Mouse (Mus musculus) layer of hippocampus, adult 9-11 months (tissue): ENCODE results near the gene Zfp719.

Experiments
- DNase-seq: peaks from one replicate; pipeline ENCODE4 v3.0.0; 2022

Zfp719 gene

DNA sequence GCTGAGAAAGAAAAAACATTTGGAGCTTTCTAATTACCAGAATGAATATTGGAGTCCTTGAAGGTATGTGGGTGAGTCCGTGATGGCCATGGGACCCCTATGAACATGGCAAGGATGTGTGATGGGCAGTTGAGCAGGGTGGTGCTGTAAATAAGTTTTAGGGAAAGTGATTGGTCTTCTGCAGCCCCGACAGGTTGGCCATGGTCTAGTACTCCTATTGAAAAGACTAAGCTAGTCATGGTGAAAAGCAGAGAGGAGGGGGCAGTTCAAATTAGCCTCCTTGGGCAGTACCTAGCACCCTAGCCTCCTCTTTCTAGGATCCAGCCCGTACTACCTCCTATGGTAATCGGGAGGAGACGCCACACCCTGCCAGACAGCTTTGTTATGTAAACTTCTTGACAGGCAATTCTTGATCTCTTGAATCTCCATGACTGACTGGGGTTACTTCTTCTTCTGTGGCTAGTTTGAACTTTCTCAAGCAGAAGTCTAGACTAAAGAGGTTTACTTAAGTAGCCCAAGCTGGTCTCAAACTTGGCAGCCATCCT lies 28.4 kb downstream of the Zfp719 start:
- DNase-seq = no peak

DNA sequence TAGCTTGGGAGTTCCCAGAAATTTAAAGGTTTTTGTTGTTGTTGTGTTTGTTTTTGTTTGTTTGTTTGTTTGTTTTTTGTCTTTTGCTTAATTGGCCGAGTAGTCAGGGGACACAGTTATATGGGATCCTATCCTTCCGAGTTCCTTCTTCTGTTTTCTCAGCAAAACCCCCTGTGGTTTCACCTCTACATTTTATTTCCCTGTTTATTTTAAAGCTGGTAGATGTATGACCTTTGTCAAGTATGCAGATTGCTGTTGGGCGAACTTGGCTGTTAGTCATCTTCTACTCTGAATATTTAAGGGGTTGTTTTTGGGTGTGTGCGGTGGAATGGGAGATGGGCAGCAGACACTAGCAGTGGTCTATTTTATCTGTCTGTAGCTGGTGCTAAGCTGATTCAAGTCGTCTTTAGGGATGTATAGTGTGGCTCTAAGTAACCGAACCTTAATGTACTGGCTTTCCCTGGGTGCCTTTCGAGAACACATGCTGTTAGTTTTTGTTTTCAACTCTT lies 29.0 kb downstream of the Zfp719 start:
- DNase-seq = no peak

DNA sequence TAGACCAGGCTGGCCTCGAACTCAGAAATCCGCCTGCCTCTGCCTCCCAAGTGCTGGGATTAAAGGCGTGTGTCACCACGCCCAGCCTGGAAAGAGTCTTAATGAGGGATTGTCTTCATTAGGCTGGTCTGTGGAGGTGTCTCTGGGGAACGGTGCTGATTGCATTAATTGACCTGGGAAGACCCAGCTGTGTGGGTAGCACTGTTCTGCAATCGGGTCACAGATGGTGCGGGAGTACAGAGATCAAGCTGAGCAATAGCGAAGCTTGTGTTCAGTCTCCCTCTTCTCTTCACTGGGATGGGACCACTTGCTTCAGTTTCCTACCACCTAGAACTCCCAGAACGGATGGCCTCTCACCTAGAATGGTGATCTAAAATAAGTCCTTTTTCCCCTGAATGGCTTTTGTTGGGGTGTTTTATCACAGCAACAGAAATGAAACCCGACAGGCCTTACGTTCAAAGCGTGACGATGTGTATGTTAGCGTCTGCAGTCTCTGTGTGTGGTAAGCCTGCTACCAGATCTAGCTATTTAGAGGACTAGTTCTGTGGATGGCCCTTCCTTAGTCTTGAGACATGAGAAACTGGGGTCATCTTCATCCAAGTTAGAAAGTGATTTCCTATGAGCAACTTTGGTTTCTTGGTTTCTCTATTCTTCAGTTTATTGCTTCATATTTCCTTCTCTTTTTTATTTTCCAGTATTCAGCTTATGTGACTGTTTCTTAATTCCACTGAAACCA lies 34.6 kb downstream of the Zfp719 start:
- no peak for DNase-seq

DNA sequence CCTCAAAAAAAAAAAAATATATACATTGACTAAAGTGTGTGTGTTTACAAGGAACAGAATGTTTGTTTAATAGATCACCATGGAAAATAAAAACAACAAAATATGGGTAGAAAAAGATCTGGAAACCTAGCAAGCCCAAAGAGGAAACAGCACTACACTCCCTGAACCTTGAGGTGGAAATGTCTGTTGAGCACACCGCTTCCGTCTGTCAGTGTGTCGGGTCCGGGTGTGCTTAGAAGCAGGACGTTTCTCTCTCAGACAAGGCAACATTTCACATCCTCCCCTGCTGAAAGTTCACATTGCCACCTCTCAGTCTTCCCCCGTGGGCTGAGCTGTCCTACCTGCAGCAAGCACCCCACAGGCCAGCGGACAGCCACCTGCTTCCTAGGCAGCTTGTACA lies 43.5 kb downstream of the Zfp719 start:
- DNase-seq = no peak

DNA sequence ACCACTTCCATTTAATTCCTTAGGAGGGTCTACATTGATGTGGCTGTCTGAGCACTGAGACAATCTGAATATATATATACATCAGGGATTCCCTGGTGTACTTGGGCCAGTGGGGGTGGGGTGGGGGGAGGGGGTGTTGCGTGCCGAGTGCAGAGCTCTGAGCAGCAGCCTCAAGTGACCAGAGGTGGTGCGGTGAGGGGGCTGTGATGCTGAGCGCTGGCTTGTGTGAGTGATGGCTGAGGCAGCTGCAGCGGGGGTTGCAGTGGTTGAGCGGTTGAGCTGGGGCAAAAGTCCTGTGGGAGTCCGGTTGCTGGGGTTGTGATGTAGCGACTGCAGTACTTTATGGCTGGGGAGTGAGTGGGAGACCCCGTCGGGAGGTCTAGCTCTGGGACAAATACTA lies 44.4 kb downstream of the Zfp719 start:
- no peak for DNase-seq

DNA sequence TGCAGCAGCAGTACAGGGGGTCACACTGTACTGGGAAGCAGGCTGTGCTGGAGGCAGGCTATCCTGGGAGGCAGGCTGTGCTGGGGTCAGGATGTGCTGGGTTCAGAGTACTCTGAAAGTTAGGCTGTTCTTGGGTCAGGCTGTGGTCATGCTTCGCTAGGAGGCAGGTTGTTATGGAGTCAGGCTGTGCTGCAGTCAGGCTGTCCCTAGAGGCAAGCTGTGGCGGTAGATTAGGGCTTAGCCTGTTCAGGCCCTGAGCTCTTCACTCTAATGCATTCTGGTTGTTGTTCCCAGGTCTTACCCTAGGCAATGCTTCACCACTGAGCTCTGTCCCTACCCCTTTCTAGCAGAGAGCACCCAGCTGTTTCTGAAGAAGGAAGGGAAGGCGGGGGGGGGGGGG lies 45.7 kb downstream of the Zfp719 start:
- DNase-seq = no peak

DNA sequence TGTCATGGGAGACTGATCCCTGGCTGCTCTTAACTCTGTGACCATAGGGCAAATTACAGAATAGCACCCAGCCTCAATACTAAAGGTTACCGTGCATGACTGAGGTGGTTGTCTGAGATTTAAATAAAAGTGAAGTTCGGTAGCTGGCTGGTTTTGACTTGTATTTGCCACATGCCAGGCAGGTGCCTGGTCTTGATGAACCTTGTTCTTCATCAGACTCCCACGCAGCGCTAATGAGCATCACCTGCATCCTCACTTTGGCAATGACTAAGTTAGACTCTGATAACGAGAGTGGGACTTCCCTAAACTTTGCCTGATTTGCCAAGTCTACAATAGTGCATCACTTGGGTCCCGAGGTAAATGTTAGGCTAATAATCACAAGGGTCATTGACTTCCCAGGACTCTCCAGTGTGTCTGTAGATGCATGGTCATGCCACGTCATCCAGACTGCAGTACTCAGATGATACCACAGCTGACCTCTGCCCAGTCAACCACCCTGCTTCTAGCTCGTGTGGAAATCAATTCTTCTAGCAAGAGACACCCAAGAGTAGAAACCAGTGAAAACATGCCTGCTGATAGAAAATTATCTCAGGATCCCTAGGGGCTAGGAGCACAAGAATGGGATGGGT lies 46.5 kb downstream of the Zfp719 start:
- no peak for DNase-seq

DNA sequence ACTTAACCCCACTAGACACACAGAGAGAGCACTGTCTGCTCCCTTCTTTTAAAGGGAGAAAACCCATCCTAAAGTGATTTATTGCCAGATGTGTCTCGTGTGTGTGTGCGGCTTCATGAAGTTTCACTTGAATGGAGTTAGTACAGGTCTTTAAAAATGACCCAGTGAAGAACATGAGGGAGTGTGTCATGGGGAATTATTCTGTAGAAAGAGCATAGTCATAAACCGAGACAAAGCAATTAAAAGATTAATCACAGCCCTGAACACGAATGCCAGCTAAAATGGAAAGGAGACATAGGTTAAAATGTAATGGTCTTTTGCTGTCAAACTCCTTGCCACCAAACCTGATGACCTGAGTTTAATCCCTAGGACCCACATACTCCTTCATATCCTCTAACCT lies 54.5 kb downstream of the Zfp719 start:
- DNase-seq = no peak

DNA sequence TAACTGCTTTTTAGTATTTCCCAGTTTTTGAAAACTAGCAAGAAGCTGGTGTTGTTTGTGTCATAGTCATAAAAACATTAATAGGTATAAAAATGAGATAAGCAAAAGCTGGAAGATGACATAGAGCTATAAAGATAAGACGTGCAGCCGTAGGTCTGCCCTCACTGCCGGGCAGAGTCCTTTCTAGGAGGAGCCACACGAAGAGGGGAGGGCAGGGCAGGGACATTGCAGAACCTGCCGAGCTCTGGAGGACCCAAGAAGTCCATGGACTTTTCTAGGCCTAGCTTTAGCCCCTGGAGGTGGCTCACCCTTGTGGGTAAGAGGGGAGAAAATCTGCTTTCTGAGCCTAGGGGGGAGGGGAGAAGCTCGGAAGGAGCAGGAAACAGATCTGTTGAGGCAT lies 55.1 kb downstream of the Zfp719 start, which contains the start of gene Ceacam18:
TSS of gene Ceacam18 (plus strand) at position 208 of the 400 bp plus-strand sequence.
- no peak for DNase-seq

DNA sequence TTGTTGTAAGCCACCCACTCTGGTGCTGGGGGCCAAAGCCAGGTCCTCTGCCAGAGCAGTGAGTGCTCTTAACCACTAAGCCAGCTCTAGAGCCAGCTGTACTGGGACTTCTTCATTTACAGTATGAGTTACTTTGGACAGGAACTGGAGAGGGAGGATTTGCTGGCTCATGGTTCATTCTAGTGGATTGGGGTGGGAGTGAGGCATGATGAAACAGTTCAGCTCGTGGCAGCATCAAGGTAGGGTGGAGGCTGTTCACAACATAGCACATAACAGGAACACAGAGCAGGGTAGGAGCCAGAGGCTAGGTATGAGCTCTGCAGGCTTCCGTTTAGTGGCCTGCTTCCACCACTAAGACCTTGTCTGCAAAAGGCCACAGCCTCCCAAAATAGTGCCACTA lies 56.8 kb downstream of the Zfp719 start:
- no peak for DNase-seq

DNA sequence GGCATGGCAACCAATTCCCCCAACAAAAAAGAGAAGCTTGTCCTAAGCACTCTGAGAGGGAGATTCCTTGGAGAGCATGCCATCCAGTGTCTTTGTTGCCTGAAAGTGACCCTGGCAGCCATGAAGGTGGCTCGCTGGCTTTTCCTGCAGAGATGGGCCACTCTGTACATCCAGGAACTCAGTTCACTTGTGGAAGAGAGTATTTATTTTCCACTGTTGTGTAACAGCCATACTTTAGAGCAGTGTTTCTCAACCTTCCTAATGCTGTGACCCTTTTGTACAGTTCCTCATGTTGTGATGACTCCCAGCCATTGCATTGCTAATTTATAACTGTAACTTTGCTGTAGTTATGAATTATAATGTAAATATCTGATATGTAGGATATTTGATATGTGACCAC lies 57.7 kb downstream of the Zfp719 start:
- no peak for DNase-seq

DNA sequence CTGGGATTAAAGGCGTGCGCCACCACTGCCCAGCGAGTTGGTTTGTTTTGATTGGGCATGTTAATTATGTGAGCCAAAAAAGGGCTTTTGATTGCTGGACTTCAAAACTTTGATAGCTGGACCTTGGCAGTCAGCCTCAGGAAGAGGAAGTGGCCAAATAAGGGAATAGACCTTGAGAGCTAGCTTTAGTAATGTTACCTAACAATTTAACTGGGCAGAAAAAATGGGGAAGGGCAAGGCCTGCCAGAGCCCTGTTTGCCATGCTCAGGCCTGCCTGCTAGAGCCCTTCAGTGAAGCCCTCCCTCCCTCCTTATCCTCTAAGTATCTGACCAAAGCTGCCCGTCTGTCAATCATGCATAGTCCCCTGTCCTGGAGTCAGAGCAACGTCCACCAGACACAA lies 63.2 kb downstream of the Zfp719 start:
- DNase-seq = no peak
